Mouse (Mus musculus) spleen, postnatal 0 days (tissue): ENCODE results near the gene Ddx19a. TPM values are rescaled to one million over a fixed set of nuclear protein-coding genes. Genes with fewer than 3 reads are reported as not detected.

ENCODE experiments used
- polyA plus RNA-seq: library from polyadenylated mRNA; unstranded; fragments of >200 nt; fragmentation: Nextera tagmentation; extraction: Ambion mirVana; gene quantifications from 2 replicates; pipeline ENCODE4 v1.2.1, GENCODE M21; 2015

The Ddx19a gene
- 11.9 and 12.0 TPM in 2 replicates for polyA plus RNA-seq

DNA sequence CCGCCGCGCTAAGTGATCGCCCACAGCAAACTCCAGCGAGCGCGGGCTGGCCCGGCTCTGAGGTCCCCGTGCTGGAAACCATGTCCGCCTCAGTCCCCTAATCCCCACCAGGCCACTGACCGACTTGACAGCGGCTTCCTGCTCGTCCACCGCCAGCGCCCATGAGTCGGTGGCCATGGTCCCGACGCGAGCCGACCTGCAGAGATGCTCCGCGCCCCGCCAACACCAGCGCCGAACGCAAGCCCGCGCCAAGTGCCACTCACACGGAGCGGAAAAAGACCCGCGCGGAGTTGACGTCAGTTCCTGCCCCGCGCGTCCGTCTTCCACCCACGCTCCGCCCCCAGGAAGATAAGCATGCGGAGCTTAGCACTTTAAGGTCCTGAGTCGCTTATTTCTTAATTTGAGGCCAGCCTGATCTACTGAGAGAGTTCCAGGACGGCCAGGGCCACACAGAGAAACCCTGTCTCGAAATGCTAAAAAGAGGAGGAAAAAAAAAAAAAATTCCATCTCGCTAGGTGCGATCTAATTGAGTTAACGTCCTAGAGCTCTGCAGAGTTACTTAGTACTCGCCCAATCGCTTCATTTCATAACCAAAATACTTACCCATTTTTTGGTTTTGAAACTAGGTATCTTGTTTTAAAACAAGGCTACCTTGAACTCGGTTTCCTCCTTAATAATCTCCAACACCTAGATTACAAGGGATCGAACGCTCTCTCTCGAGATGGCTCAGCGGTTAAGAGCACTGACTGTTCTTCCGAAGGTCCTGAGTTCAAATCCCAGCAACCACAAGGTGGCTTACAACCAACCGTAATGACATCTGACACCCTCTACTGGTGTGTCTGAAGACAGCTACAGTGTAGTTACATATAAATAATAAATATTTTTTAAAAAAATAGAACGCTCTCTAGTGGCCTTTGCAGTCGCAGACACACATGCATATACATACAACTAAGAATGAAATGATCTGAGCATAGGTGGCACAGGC is at the start of gene Ddx19a:
Gene Ddx19a, minus strand, starts transcription at position 254 of the 985 bp plus-strand sequence.

GRCm38 (mm10) chr8:111032916-111033315 is 35.3 kb upstream of the Ddx19a start, which contains the start of gene Aars:
TSS of gene Aars (plus strand) at chr8:111033144.

GRCm38 (mm10) chr8:111031572-111031971 is 34.0 kb upstream of the Ddx19a start, which contains the start of gene Ddx19b:
TSS of gene Ddx19b (minus strand) at chr8:111031751.

Other genes with a start within 250 kb of the Ddx19a start
- 1.1 and 2.4 TPM in 2 replicates for gene Il34, start 191.9 kb downstream of the Ddx19a start, polyA plus RNA-seq
- 31.5 and 32.3 TPM in 2 replicates for gene Cog4, start 151.2 kb downstream of the Ddx19a start, polyA plus RNA-seq
- gene Sf3b3, start 151.0 kb downstream of the Ddx19a start, polyA plus RNA-seq: 70.4 and 72.5 TPM in 2 replicates
- 2.8 and 2.9 TPM in 2 replicates for gene Fuk, start 95.3 kb downstream of the Ddx19a start, polyA plus RNA-seq
- 20.4 and 24.7 TPM in 2 replicates for gene St3gal2, start 77.9 kb downstream of the Ddx19a start, polyA plus RNA-seq
- gene Ddx19b, start 34.0 kb upstream of the Ddx19a start, polyA plus RNA-seq: 2.6 and 2.7 TPM in 2 replicates
- gene Aars, start 35.3 kb upstream of the Ddx19a start, polyA plus RNA-seq: 32.5 and 35.4 TPM in 2 replicates
- 14.8 and 17.4 TPM in 2 replicates for gene Exosc6, start 58.5 kb upstream of the Ddx19a start, polyA plus RNA-seq
- not detected in 2 replicates for gene Clec18a, start 94.6 kb upstream of the Ddx19a start, polyA plus RNA-seq
- 4.2 and 5.5 TPM in 2 replicates for gene Pdpr, start 96.8 kb upstream of the Ddx19a start, polyA plus RNA-seq